Mouse (Mus musculus) lung, adult 2 months (tissue): ENCODE measurements at regions not wholly inside any gene's neighbourhood (a gene's known extent, or its start where the extent isn't known, plus 50 kb on each side); places are given as distances from the start of the nearest gene placed in this dataset.

Source experiments
- DNase-seq: peaks from one replicate; pipeline ENCODE4 v3.0.0; 2022
- H3K4me1 ChIP-seq: fragments of 200-500 bp; 2 replicates; pipeline ENCODE4 v1.6.1; 2011; ENCODE audit warnings: low read length; ENCODE audit not compliant: control insufficient read depth, insufficient read depth
- H3K4me3 ChIP-seq: fragments of 200-500 bp; replicated peaks from 2 replicates; pipeline ENCODE3; 2011; ENCODE audit warnings: low read depth, mild to moderate bottlenecking, control low read depth, low read length; ENCODE audit errors: extremely low read depth
- CTCF ChIP-seq: fragments of 200-500 bp; IDR thresholded peaks from 2 replicates; pipeline ENCODE4 v1.5.1; 2011; ENCODE audit warnings: mild to moderate bottlenecking, low read length, control low read depth; ENCODE audit not compliant: insufficient read depth
- POLR2A ChIP-seq: fragments of 200-500 bp; IDR thresholded peaks from 2 replicates; pipeline ENCODE4 v1.6.1; 2011; ENCODE audit warnings: low read depth, mild to moderate bottlenecking, control low read depth, low read length, borderline replicate concordance; ENCODE audit errors: extremely low read depth
- WGBS: fragments of 180-500 bp; shearing (Covaris S2); methylation state at CpG from one replicate; pipeline ENCODE4 v1.1.7; 2018; 5-methylcytosine and 5-hydroxymethylcytosine counted together

DNA sequence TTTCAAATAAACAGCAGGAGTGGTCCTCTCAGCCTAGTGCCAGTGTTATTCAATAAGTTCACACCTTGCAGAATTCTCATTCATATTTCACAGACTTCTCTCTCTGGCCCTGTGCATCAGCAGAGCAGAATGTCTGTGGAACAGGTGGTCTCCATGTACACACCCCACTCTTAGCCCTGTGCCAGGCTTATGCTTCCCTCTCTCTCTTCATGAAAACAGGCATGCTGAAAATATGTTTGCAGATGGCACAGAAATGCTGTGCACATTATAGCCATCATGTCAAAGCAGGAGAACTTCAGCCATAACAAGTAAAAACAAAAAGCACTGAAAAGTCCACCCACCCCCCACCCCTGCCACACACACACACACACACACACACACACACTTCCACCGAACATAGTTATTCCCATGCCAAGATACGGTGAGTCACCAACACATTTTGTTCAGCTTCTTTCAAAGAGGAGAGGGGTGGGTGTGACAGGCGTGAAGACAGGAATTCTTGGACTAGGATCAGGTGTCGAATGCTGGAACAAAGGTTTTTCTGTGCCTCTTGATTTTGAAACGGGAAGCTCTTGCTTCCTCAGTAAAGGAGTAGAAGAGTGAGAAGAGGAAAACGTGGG lies 600.6 kb downstream of the Rwdd3 start:
- WGBS = 27% methylated on average over 6 of the region's 6 CpGs
- DNase-seq = no peak
- no peaks in the 10 kb centered on the region for H3K4me1 ChIP-seq
- TF ChIP-seq CTCF (no peak), POLR2A (no peak)
- H3K4me3 ChIP-seq = no peak overlapping the region

DNA sequence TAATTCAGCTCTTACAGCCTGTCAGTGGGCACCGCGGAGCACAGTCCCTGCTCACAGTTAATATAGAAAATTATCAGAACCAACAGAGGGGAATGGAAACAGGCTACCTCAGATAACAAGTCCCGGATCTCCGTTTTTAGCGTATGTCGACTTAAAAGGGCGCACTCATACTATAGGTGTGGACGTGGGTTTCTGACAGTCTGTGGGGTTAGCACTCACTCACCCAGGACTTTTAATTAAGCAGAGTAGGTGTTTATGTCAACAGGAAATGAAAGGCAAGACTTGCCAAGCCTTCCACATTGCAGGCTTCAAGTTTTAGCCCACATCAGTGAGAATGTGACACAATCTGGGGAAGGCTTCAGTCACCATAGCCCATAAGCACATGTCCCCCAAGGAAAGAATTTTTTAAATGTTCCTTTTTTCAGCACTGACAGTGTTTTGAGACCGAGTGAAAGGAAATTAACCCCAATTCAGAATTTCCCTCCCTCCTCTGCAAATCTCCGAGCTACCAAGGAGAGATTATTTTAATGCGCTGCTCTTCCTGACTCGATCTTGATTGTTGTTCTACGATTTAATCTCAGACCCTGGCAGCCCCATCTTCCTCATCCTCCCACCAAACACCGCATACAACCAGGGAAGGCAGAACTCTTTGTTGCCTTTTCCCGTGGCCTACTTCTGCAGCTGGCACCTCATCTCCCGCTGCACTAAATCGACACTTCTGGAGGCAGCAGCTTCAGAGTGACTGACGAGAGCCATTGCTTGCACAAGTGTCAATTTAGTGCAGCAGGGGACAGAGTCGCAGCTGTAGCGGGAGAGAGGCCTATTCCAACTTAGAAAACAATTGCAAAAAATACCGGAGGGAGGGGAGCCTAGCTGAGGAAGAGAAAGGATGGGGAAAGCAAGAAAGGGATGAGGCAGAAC lies 629.7 kb downstream of the Rwdd3 start:
- H3K4me3 ChIP-seq = no peak overlapping the region
- 30% methylated on average over 21 of the region's 21 CpGs for WGBS
- no peaks in the 10 kb centered on the region for H3K4me1 ChIP-seq
- TF ChIP-seq CTCF (no peak), POLR2A (no peak)
- no peak for DNase-seq

DNA sequence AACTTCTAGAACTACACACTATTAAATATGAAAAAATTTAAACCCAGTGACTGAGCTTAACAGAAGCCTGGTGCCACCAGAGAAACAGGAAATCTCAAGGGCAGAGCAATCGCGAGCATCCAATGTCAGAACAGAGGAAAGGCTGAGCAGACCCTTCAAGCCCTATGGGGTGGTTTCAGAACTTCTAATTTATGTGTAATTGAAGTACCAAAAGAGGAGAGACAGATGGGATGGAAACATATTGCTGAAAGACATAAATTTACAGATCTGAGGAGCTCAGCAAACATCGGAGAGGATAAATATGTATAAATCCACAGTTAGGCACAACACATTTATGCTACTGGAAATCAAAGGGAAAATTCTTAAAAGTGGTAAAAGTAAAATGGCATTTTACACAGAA lies 637.6 kb downstream of the Rwdd3 start:
- no peak for TF ChIP-seq CTCF
- no peak for TF ChIP-seq POLR2A
- DNase-seq = no peak
- Histone ChIP-seq H3K4me3 (no peak overlapping the region), H3K4me1 (no peaks in the 10 kb centered on the region)
- WGBS = 78% methylated on average over 3 of the region's 3 CpGs

DNA sequence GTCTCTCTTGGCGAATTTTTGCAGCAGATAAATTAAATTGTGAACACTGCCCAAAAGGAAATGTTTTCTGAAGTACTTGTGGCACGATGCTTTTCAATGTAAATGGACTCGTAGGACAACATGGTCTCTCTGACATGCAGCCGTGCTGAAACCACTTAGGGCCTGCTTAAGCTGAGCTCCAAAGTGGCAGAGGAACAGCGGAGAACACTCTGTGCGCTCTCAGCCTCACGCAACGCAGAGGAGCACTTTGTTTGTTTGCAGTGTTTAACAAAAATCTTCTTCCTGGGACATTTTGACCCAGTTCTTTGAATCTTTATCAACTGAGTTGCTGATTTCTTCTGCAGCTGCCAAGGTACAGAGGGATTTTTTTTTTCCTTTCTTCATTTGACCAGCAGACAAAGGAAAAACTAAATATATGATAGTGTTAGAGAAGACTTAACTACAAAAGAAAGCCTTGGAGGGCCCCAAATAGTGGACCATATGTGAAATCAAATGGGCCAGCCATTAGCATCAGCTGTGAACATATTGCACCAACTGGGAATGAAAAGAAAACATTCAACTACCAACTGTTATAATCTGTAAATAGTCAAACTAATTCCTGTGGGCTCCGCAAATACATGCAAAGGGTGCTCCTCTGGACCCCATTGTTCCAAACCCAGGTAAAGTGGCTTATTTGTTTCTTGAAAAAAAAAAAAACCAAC lies 639.5 kb downstream of the Rwdd3 start:
- 62% methylated on average over 9 of the region's 9 CpGs for WGBS

DNA sequence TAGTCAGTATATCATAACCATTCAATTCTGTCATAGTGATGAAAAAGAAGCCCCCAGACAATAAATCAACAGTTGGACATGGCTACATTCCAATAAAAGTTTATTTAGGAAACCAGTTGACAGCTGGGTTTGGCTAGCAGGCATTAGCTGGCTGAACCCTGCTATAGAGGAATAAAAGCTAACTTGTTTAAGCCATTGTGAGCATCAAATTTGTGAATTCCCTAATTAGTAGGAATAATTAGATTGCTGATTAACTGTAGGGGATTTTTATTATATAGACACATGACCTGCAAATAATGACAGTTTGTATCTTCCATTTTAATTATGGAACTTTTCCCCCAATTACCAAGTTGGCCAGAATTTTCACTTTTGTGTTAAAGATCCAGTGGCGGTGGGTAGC lies 659.8 kb downstream of the Rwdd3 start:
- TF ChIP-seq POLR2A (no peak), CTCF (no peak)
- 92% methylated on average over 1 of the region's 1 CpGs for WGBS
- Histone ChIP-seq H3K4me3 (no peak overlapping the region), H3K4me1 (no peaks in the 10 kb centered on the region)
- DNase-seq = no peak

More for the DNA sequence above, 639.5 kb downstream of the Rwdd3 start:
- TF ChIP-seq POLR2A (no peak), CTCF (no peak)
- DNase-seq = no peak
- H3K4me3 ChIP-seq = no peak overlapping the region
- no peaks in the 10 kb centered on the region for H3K4me1 ChIP-seq

DNA sequence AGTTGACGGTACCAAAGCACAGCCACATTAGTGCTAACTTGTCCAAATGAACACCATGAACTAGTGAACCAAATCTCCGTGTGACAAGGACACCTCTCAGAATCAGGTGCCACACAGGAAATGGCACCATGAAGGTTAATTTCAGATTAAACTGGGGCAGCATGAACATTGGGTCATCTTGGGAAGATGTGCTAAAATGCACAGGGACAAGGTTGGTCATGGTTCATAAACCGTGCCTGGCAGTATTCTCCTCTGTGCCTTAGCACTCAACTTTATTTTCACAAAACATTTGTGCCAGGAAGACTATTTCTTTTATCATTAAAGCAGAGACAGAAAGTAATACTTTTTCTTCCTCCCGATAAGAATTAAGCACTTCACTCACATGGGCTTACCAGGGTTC lies 672.6 kb downstream of the Rwdd3 start:
- TF ChIP-seq POLR2A = no peak
- no peak for TF ChIP-seq CTCF
- DNase-seq = no peak
- Histone ChIP-seq H3K4me1 (no peaks in the 10 kb centered on the region), H3K4me3 (no peak overlapping the region)
- 76% methylated on average over 4 of the region's 4 CpGs for WGBS

DNA sequence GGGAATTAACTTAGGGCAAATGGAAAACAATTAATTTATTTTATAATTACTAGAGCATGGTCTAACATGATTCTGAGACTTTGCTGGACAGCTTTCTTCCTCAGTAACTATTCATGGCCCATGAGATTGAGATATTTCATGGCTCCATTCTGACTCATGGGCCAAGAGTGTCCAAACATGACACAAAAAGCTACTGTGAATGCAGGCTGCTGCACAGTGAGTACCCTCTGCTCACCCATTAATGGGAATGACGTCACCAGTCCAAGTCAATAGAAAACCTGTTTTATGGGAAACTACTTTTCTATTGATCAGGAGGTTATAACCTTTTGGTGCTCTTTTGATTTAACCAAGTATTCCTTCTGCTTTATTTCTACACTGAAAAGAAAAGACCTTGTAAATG lies 693.6 kb downstream of the Rwdd3 start:
- DNase-seq = no peak
- Histone ChIP-seq H3K4me3 (no peak overlapping the region), H3K4me1 (no peaks in the 10 kb centered on the region; the same call in 1 of the 2 replicates)
- TF ChIP-seq POLR2A = no peak
- TF ChIP-seq CTCF = no peak
- WGBS = 70% methylated on average over 1 of the region's 1 CpGs

DNA sequence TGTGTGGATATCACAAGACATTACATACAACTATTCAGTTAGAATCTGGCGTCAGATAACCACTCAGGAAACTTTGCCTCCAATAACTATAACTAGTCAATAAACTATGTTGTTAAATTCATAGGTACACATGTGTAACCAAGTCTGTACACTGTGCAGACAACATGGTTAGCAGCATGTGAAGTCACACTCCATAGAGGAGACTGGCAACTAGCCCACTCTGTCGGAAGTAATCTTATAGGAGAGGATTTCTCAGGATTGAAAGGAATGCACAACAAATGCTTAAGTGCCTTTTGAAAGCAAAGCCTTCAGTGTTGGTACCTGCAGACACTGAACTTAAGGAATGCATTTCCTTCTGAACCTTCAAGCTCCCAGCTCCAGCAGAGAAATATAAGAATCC lies 693.0 kb upstream of the Ptbp2 start:
- WGBS = 57% methylated on average over 2 of the region's 2 CpGs

DNA sequence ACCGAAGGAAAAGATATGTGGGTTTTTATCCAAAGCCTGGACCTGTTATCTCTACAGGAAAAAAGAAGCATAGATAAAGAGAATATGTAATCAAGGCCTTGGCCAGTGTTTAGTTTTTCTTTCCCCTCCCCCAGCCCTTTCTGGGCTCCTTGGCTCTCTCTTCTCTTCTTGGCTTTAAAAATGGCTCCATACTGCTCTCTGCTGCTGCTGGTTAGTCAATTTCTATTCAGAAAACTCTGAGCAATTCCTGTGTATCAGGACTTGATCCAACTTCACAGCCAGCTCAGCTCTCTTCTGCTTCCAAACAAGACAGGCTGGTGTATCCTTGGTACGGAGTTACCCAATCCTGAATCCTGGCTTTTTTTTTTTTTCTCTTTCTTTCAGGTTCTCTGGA lies 689.4 kb upstream of the Ptbp2 start:
- DNase-seq = no peak
- 21% methylated on average over 2 of the region's 2 CpGs for WGBS
- no peak for TF ChIP-seq POLR2A
- Histone ChIP-seq H3K4me1 (no peaks in the 10 kb centered on the region; the same call in 1 of the 2 replicates), H3K4me3 (no peak overlapping the region)

More for the DNA sequence above, 693.0 kb upstream of the Ptbp2 start:
- Histone ChIP-seq H3K4me3 (no peak overlapping the region), H3K4me1 (no peaks in the 10 kb centered on the region; the same call in 1 of the 2 replicates)
- TF ChIP-seq POLR2A = no peak
- no peak for TF ChIP-seq CTCF
- DNase-seq = no peak
